Mouse (Mus musculus): ENCODE results near the gene Plk4. TPM values are rescaled to one million over a fixed set of nuclear protein-coding genes. Genes with fewer than 3 reads are reported as not detected.
"Not testable (repeated sequence)": the region's sequence is repeated elsewhere in the genome, so short reads cannot be mapped to it uniquely, and the experiment has no call there.

Plk4 gene
- total RNA-seq, 1 experiment, result 67.7 TPM

GRCm38 (mm10) chr3:40808686-40809085 lies 8.9 kb downstream of the Plk4 start:
- Histone ChIP-seq H3K36me3 (ENCODE audit: control insufficient read depth, insufficient read depth, low read length, poor library complexity, severe bottlenecking) (peaks cover 25% of the 10 kb centered on the region), H3K4me3 (ENCODE audit: insufficient read depth in 1 of 2, low read depth in 1 of 2, low read length in 2 of 2, poor library complexity in 1 of 2, severe bottlenecking in 1 of 2) (no peak overlapping the region), H3K4me1 (ENCODE audit: control insufficient read depth in 2 of 2, insufficient read depth in 2 of 2, low read length in 2 of 2, poor library complexity in 1 of 2) (no peaks in the 10 kb centered on the region), H3K9me3 (ENCODE audit: control insufficient read depth, insufficient read depth, low read depth, low read length) (no peaks in the 10 kb centered on the region), H3K27ac (ENCODE audit: insufficient read depth, low read depth, low read length, poor library complexity, severe bottlenecking) (no peak overlapping the region), H3K9ac (ENCODE audit: insufficient read depth, low read depth, low read length, poor library complexity, severe bottlenecking) (no peak overlapping the region)
- in situ Hi-C loops (cut with MboI; ENCODE audit: low sequenced_read_pairs in 2 of 2, unreplicated experiment in 2 of 2), result no loop called here
- TF ChIP-seq MAFK (IDR thresholded peaks at IDR 0.05; ENCODE audit: insufficient read depth, low read depth, low read length) (no peak), CHD2 (IDR thresholded peaks at IDR 0.05; ENCODE audit: low read depth, low read length) (no peak), ZNF384 (IDR thresholded peaks at IDR 0.05; ENCODE audit: low read depth, low read length) (no peak), HCFC1 (IDR thresholded peaks at IDR 0.05; ENCODE audit: borderline replicate concordance, insufficient read depth, low read length) (no peak), ZC3H11A (IDR thresholded peaks at IDR 0.05; ENCODE audit: borderline replicate concordance, low read depth, low read length) (no peak)
- no peak for DNase-seq (ENCODE audit: low read depth, low spot score)

GRCm38 (mm10) chr3:40809894-40810293 lies 10.1 kb downstream of the Plk4 start:
- no peaks in the 10 kb centered on the region for H3K9me3 ChIP-seq (ENCODE audit: control insufficient read depth, insufficient read depth, low read depth, low read length)
- no peak overlapping the region for H3K4me3 ChIP-seq (ENCODE audit: insufficient read depth in 1 of 2, low read depth in 1 of 2, low read length in 2 of 2, poor library complexity in 1 of 2, severe bottlenecking in 1 of 2)
- TF ChIP-seq ZNF384 (IDR thresholded peaks at IDR 0.05; ENCODE audit: low read depth, low read length), result no peak
- TF ChIP-seq MAFK (IDR thresholded peaks at IDR 0.05; ENCODE audit: insufficient read depth, low read depth, low read length), result no peak
- TF ChIP-seq CHD2 (IDR thresholded peaks at IDR 0.05; ENCODE audit: low read depth, low read length), result no peak
- TF ChIP-seq ZC3H11A (IDR thresholded peaks at IDR 0.05; ENCODE audit: borderline replicate concordance, low read depth, low read length), result no peak
- TF ChIP-seq HCFC1 (IDR thresholded peaks at IDR 0.05; ENCODE audit: borderline replicate concordance, insufficient read depth, low read length), result no peak
- no peaks in the 10 kb centered on the region for H3K4me1 ChIP-seq (ENCODE audit: control insufficient read depth in 2 of 2, insufficient read depth in 2 of 2, low read length in 2 of 2, poor library complexity in 1 of 2)
- in situ Hi-C loops (cut with MboI; ENCODE audit: low sequenced_read_pairs in 2 of 2, unreplicated experiment in 2 of 2), result no loop called here
- no peak overlapping the region for H3K27ac ChIP-seq (ENCODE audit: insufficient read depth, low read depth, low read length, poor library complexity, severe bottlenecking)
- no peak for DNase-seq (ENCODE audit: low read depth, low spot score)
- peaks cover 27% of the 10 kb centered on the region for H3K36me3 ChIP-seq (ENCODE audit: control insufficient read depth, insufficient read depth, low read length, poor library complexity, severe bottlenecking)
- no peak overlapping the region for H3K9ac ChIP-seq (ENCODE audit: insufficient read depth, low read depth, low read length, poor library complexity, severe bottlenecking)

- TF ChIP-seq CHD2 (IDR thresholded peaks at IDR 0.05; ENCODE audit: low read depth, low read length) (no peak), MAFK (IDR thresholded peaks at IDR 0.05; ENCODE audit: insufficient read depth, low read depth, low read length) (no peak), ZC3H11A (IDR thresholded peaks at IDR 0.05; ENCODE audit: borderline replicate concordance, low read depth, low read length) (no peak), ZNF384 (IDR thresholded peaks at IDR 0.05; ENCODE audit: low read depth, low read length) (no peak), HCFC1 (IDR thresholded peaks at IDR 0.05; ENCODE audit: borderline replicate concordance, insufficient read depth, low read length) (no peak)
- Histone ChIP-seq H3K4me1 (ENCODE audit: control insufficient read depth in 2 of 2, insufficient read depth in 2 of 2, low read length in 2 of 2, poor library complexity in 1 of 2) (no peaks in the 10 kb centered on the region), H3K9me3 (ENCODE audit: control insufficient read depth, insufficient read depth, low read depth, low read length) (no peaks in the 10 kb centered on the region), H3K9ac (ENCODE audit: insufficient read depth, low read depth, low read length, poor library complexity, severe bottlenecking) (no peak overlapping the region), H3K27ac (ENCODE audit: insufficient read depth, low read depth, low read length, poor library complexity, severe bottlenecking) (no peak overlapping the region), H3K36me3 (ENCODE audit: control insufficient read depth, insufficient read depth, low read length, poor library complexity, severe bottlenecking) (peaks cover 29% of the 10 kb centered on the region), H3K4me3 (ENCODE audit: insufficient read depth in 1 of 2, low read depth in 1 of 2, low read length in 2 of 2, poor library complexity in 1 of 2, severe bottlenecking in 1 of 2) (no peak overlapping the region)
- in situ Hi-C loops (cut with MboI; ENCODE audit: low sequenced_read_pairs in 2 of 2, unreplicated experiment in 2 of 2), result no loop called here
- no peak for DNase-seq (ENCODE audit: low read depth, low spot score)
Measured at GRCm38 (mm10) chr3:40813275-40813674, 13.5 kb downstream of the Plk4 start.

- H3K27ac ChIP-seq (ENCODE audit: insufficient read depth, low read depth, low read length, poor library complexity, severe bottlenecking); H3K36me3 ChIP-seq (ENCODE audit: control insufficient read depth, insufficient read depth, low read length, poor library complexity, severe bottlenecking); DNase-seq (ENCODE audit: low read depth, low spot score); H3K9me3 ChIP-seq (ENCODE audit: control insufficient read depth, insufficient read depth, low read depth, low read length); H3K9ac ChIP-seq (ENCODE audit: insufficient read depth, low read depth, low read length, poor library complexity, severe bottlenecking); H3K4me1 ChIP-seq (ENCODE audit: control insufficient read depth in 2 of 2, insufficient read depth in 2 of 2, low read length in 2 of 2, poor library complexity in 1 of 2); in situ Hi-C loops (cut with MboI; ENCODE audit: low sequenced_read_pairs in 2 of 2, unreplicated experiment in 2 of 2): not testable (repeated sequence)
- H3K4me3 ChIP-seq (ENCODE audit: insufficient read depth in 1 of 2, low read depth in 1 of 2, low read length in 2 of 2, poor library complexity in 1 of 2, severe bottlenecking in 1 of 2), result peak overlapping the region in 1 of 2 experiments; percentile 77; a peak in 2 of 4 replicates
Measured at GRCm38 (mm10) chr3:40845521-40845920, 45.7 kb downstream of the Plk4 start.

GRCm38 (mm10) chr3:40846473-40846956 lies 46.7 kb downstream of the Plk4 start, which contains the start of gene Mfsd8:
Gene Mfsd8, minus strand, starts transcription at chr3:40846886.
- DNase-seq (ENCODE audit: low read depth, low spot score), result peak; percentile 89
- H3K36me3 ChIP-seq (ENCODE audit: control insufficient read depth, insufficient read depth, low read length, poor library complexity, severe bottlenecking); in situ Hi-C loops (cut with MboI; ENCODE audit: low sequenced_read_pairs in 2 of 2, unreplicated experiment in 2 of 2); H3K4me1 ChIP-seq (ENCODE audit: control insufficient read depth in 2 of 2, insufficient read depth in 2 of 2, low read length in 2 of 2, poor library complexity in 1 of 2); H3K9me3 ChIP-seq (ENCODE audit: control insufficient read depth, insufficient read depth, low read depth, low read length); H3K27ac ChIP-seq (ENCODE audit: insufficient read depth, low read depth, low read length, poor library complexity, severe bottlenecking): not testable (repeated sequence)
- Histone ChIP-seq H3K4me3 (ENCODE audit: insufficient read depth in 1 of 2, low read depth in 1 of 2, low read length in 2 of 2, poor library complexity in 1 of 2, severe bottlenecking in 1 of 2) (peak within 1 kb of the TSS; percentile 64 to 77), H3K9ac (ENCODE audit: insufficient read depth, low read depth, low read length, poor library complexity, severe bottlenecking) (peak within 1 kb of the TSS; percentile 81)
- TF ChIP-seq HCFC1 (IDR thresholded peaks at IDR 0.05; ENCODE audit: borderline replicate concordance, insufficient read depth, low read length) (peak; percentile 31; the same call in 1 of the 2 replicates), CHD2 (IDR thresholded peaks at IDR 0.05; ENCODE audit: low read depth, low read length) (peak; percentile 97)

GRCm38 (mm10) chr3:40846957-40847017 lies 47.0 kb downstream of the Plk4 start, which contains the start of gene Abhd18:
Gene Abhd18, plus strand, starts transcription at chr3:40846970.
- H3K36me3 ChIP-seq (ENCODE audit: control insufficient read depth, insufficient read depth, low read length, poor library complexity, severe bottlenecking); H3K9me3 ChIP-seq (ENCODE audit: control insufficient read depth, insufficient read depth, low read depth, low read length); H3K4me1 ChIP-seq (ENCODE audit: control insufficient read depth in 2 of 2, insufficient read depth in 2 of 2, low read length in 2 of 2, poor library complexity in 1 of 2); H3K27ac ChIP-seq (ENCODE audit: insufficient read depth, low read depth, low read length, poor library complexity, severe bottlenecking); in situ Hi-C loops (cut with MboI; ENCODE audit: low sequenced_read_pairs in 2 of 2, unreplicated experiment in 2 of 2); DNase-seq (ENCODE audit: low read depth, low spot score): not testable (repeated sequence)
- Histone ChIP-seq H3K9ac (ENCODE audit: insufficient read depth, low read depth, low read length, poor library complexity, severe bottlenecking) (peak within 1 kb of the TSS; percentile 81), H3K4me3 (ENCODE audit: insufficient read depth in 1 of 2, low read depth in 1 of 2, low read length in 2 of 2, poor library complexity in 1 of 2, severe bottlenecking in 1 of 2) (peak within 1 kb of the TSS; percentile 64 to 77)

GRCm38 (mm10) chr3:40847018-40847417 lies 47.2 kb downstream of the Plk4 start:
- H3K4me1 ChIP-seq (ENCODE audit: control insufficient read depth in 2 of 2, insufficient read depth in 2 of 2, low read length in 2 of 2, poor library complexity in 1 of 2); H3K27ac ChIP-seq (ENCODE audit: insufficient read depth, low read depth, low read length, poor library complexity, severe bottlenecking); DNase-seq (ENCODE audit: low read depth, low spot score); in situ Hi-C loops (cut with MboI; ENCODE audit: low sequenced_read_pairs in 2 of 2, unreplicated experiment in 2 of 2); H3K9me3 ChIP-seq (ENCODE audit: control insufficient read depth, insufficient read depth, low read depth, low read length); H3K36me3 ChIP-seq (ENCODE audit: control insufficient read depth, insufficient read depth, low read length, poor library complexity, severe bottlenecking): not testable (repeated sequence)
- Histone ChIP-seq H3K9ac (ENCODE audit: insufficient read depth, low read depth, low read length, poor library complexity, severe bottlenecking) (peak overlapping the region; percentile 61), H3K4me3 (ENCODE audit: insufficient read depth in 1 of 2, low read depth in 1 of 2, low read length in 2 of 2, poor library complexity in 1 of 2, severe bottlenecking in 1 of 2) (peak overlapping the region; percentile 64 to 77)

All from ES-E14 (cell line).